Mouse (Mus musculus) thymus, adult 2 months (tissue): ENCODE data around the gene Ppp1r3a.

ENCODE experiments used
- CTCF ChIP-seq: fragments of 200-500 bp; IDR thresholded peaks from 2 replicates; pipeline ENCODE4 v1.5.1; 2012; ENCODE audit warnings: mild to moderate bottlenecking, control low read depth, low read length, moderate library complexity, borderline replicate concordance; ENCODE audit not compliant: control insufficient read depth, poor library complexity, insufficient read depth; ENCODE audit errors: extremely low read depth
- POLR2A ChIP-seq: fragments of 200-500 bp; IDR thresholded peaks from 2 replicates; pipeline ENCODE4 v1.6.1; 2012; ENCODE audit warnings: mild to moderate bottlenecking, low read length, control low read depth, moderate library complexity; ENCODE audit not compliant: control insufficient read depth, poor library complexity, insufficient read depth; ENCODE audit errors: extremely low read depth

DNA sequence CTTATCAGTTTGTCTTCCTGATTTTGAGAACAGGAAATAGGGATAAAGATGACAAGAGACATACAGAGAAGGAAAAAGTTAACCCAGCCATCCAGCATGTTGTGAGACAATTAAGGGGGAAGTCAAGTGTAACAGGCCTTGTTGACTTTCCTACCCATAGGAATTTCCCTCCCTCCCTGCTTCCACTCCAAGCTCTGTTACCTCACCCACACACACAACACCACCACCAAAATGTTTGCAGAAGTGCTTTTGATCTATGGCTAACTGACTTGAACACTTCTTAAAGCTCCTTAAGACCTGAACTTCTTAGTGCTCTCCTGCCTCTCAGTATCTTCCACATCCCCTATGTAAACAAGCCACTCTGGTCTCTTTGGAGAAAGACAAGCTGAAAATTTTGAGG is 55.0 kb downstream of the Ppp1r3a start:
- no peak for TF ChIP-seq CTCF
- no peak for TF ChIP-seq POLR2A
